Mouse (Mus musculus) MEL (cell line): ENCODE data around the gene Ccdc91.

Source experiments
- CHD2 ChIP-seq: IDR thresholded peaks from 2 replicates; pipeline ENCODE4 v1.6.1; 2011; ENCODE audit warnings: low read length, improper control_type of control experiment
- CTCF ChIP-seq, 3 experiments: IDR thresholded peaks in 2 of 3; conservative IDR thresholded peaks in 1 of 3; 2 replicates each; pipeline ENCODE4 v1.5.1; 2011 to 2012; ENCODE audit warnings: low read length in 3 of 3, low read depth in 2 of 3, mild to moderate bottlenecking in 2 of 3, improper control_type of control experiment in 1 of 3, inconsistent platforms in 1 of 3, mixed read lengths in 1 of 3, moderate library complexity in 1 of 3; ENCODE audit not compliant: control insufficient read depth in 1 of 3, insufficient read depth in 1 of 3, poor library complexity in 1 of 3, severe bottlenecking in 1 of 3
- ELF1 ChIP-seq: IDR thresholded peaks from 2 replicates; pipeline ENCODE4 v1.6.1; 2014; ENCODE audit warnings: low read depth, mild to moderate bottlenecking, inconsistent platforms, low read length, improper control_type of control experiment, moderate library complexity
- GABPA ChIP-seq: IDR thresholded peaks from 2 replicates; pipeline ENCODE4 v1.6.1; 2012; ENCODE audit warnings: low read depth, mild to moderate bottlenecking, inconsistent platforms, low read length, improper control_type of control experiment, moderate library complexity
- HCFC1 ChIP-seq: IDR thresholded peaks from 2 replicates; pipeline ENCODE4 v1.6.1; 2012; ENCODE audit warnings: low read depth, mild to moderate bottlenecking, inconsistent platforms, low read length, improper control_type of control experiment, moderate library complexity
- MAFK ChIP-seq: IDR thresholded peaks from 2 replicates; pipeline ENCODE4 v1.6.1; 2011; ENCODE audit warnings: low read depth, mild to moderate bottlenecking, low read length, improper control_type of control experiment, borderline replicate concordance
- SMC3 ChIP-seq: IDR thresholded peaks from 2 replicates; pipeline ENCODE4 v1.6.1; 2011; ENCODE audit warnings: low read depth, low read length, improper control_type of control experiment
- TCF12 ChIP-seq: IDR thresholded peaks from 2 replicates; pipeline ENCODE4 v1.6.1; 2014; ENCODE audit warnings: low read depth, mild to moderate bottlenecking, inconsistent platforms, low read length, improper control_type of control experiment, moderate library complexity

DNA sequence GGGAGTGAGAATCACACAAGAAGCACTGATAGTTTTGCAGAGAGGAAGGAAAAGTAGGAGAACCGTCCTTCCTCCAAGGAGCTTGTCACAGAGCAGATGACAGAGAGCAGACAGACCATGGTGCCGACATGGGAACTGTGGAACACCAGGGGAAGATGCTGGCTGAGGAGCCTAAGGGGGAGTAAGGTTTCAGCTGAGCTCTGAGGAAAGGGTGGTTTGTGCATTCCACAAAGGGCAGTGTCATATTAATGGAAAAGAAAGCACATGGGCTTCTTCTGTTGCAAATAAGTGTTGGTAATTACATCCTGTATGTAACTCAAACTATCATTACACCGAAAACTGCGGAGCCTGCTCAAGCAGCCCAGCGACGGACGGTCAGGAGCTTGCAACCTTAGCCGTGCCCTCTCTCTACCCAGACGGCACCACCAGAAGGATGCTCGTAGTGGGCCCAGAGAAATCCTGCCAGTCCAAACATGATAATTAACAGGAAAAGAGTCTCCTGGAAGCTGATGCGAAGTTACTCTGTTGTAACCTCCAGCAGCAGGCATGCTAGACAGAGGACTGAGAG is 170.9 kb downstream of the Ccdc91 start:
- TF ChIP-seq SMC3 (no peak), CHD2 (no peak), TCF12 (no peak), HCFC1 (no peak), GABPA (no peak), CTCF (IDR thresholded peaks at IDR 0.05 in 2 of 3, conservative IDR thresholded peaks at IDR 0.05 in 1 of 3; ENCODE audit: control insufficient read depth in 1 of 3, insufficient read depth in 1 of 3, low read depth in 2 of 3, low read length in 3 of 3, poor library complexity in 1 of 3, severe bottlenecking in 1 of 3) (no peak), ELF1 (no peak), MAFK (no peak)
